Mouse (Mus musculus): ENCODE data around the gene Gls. TPM values are rescaled to one million over a fixed set of nuclear protein-coding genes. Genes with fewer than 3 reads are reported as not detected.
A peak's percentile ranks its signal among the peaks of the same experiment; 100 is the strongest.

Gene Gls
- polyA plus RNA-seq (2012; rRNA removed) = 23.7 and 25.4 TPM in 2 replicates

- peak; percentile 55 for DNase-seq (ENCODE audit: low read depth)
Observed at GRCm38 (mm10) chr1:52233143-52233713, at the start of gene Gls. Gls (minus strand) TSS chr1:52233232.

GRCm38 (mm10) chr1:52279831-52280595, 47.0 kb upstream of the Gls start:
- DNase-seq (ENCODE audit: low read depth) = no peak

GRCm38 (mm10) chr1:52279331-52279730, 46.3 kb upstream of the Gls start:
- DNase-seq (ENCODE audit: low read depth) = no peak

- DNase-seq (ENCODE audit: low read depth) = no peak
Observed at GRCm38 (mm10) chr1:52278073-52278472, 45.0 kb upstream of the Gls start.

GRCm38 (mm10) chr1:52274210-52274609, 41.2 kb upstream of the Gls start:
- DNase-seq (ENCODE audit: low read depth) = no peak

GRCm38 (mm10) chr1:52272018-52272678, 39.1 kb upstream of the Gls start:
- DNase-seq (ENCODE audit: low read depth) = no peak

GRCm38 (mm10) chr1:52270354-52270753, 37.3 kb upstream of the Gls start:
- DNase-seq (ENCODE audit: low read depth) = no peak

- DNase-seq (ENCODE audit: low read depth) = no peak
Observed at GRCm38 (mm10) chr1:52269596-52269995, 36.6 kb upstream of the Gls start.

GRCm38 (mm10) chr1:52268006-52268405, 35.0 kb upstream of the Gls start:
- DNase-seq (ENCODE audit: low read depth) = no peak

- no peak for DNase-seq (ENCODE audit: low read depth)
Observed at GRCm38 (mm10) chr1:52267606-52268005, 34.6 kb upstream of the Gls start.

- no peak for DNase-seq (ENCODE audit: low read depth)
Observed at GRCm38 (mm10) chr1:52265886-52266516, 33.0 kb upstream of the Gls start.

GRCm38 (mm10) chr1:52264290-52264689, 31.3 kb upstream of the Gls start:
- DNase-seq (ENCODE audit: low read depth) = no peak

GRCm38 (mm10) chr1:52260354-52261090, 27.5 kb upstream of the Gls start:
- DNase-seq (ENCODE audit: low read depth) = no peak

GRCm38 (mm10) chr1:52258006-52258749, 25.1 kb upstream of the Gls start:
- DNase-seq (ENCODE audit: low read depth) = no peak

- DNase-seq (ENCODE audit: low read depth) = no peak
Observed at GRCm38 (mm10) chr1:52256916-52257315, 23.9 kb upstream of the Gls start.

GRCm38 (mm10) chr1:52256194-52256593, 23.2 kb upstream of the Gls start:
- DNase-seq (ENCODE audit: low read depth) = no peak

GRCm38 (mm10) chr1:52254411-52254810, 21.4 kb upstream of the Gls start:
- no peak for DNase-seq (ENCODE audit: low read depth)

GRCm38 (mm10) chr1:52253386-52253785, 20.4 kb upstream of the Gls start:
- DNase-seq (ENCODE audit: low read depth) = no peak

GRCm38 (mm10) chr1:52252447-52252846, 19.4 kb upstream of the Gls start:
- no peak for DNase-seq (ENCODE audit: low read depth)

- no peak for DNase-seq (ENCODE audit: low read depth)
Observed at GRCm38 (mm10) chr1:52251038-52251735, 18.2 kb upstream of the Gls start.
